Mouse (Mus musculus): ENCODE data around the gene Rexo4. TPM values are rescaled to one million over a fixed set of nuclear protein-coding genes. Genes with fewer than 3 reads are reported as not detected.

Gene Rexo4
- polyA plus RNA-seq, 1 experiment from 2014 or later = 50.6 TPM

DNA sequence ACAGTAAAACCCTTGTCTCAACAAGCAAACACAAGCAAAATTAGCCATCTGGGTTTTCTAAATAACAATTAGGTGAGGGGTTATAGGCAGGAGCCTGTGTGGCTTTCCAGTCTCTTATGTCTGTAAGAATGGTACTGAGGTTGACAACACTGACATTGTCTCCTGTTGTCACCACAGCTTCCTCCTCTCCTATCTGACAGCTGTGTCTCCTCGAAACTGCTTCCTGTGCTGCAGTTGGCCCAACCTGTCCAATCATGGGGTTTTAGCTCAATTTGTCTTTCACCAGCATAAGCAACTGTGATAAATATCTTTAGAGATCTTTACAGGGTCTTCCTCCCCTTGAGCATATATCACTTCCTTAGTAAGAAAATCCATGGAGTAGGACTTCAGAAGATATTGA lies 27.8 kb downstream of the Rexo4 start:
- DNase-seq (ENCODE audit: low spot score) (no peak), ATAC-seq (replicated peaks; ENCODE audit: insufficient number of reproducible peaks, low FRiP score, low TSS enrichment, low read depth) (no peak)
- Histone ChIP-seq H3K36me3 (replicated peaks; ENCODE audit: control insufficient read depth, insufficient read depth, low read depth, low read length) (no peaks in the 10 kb centered on the region), H3K4me3 (ENCODE audit: low read depth, low read length) (no peak overlapping the region), H3K4me2 (ENCODE audit: low read depth, low read length) (no peak overlapping the region), H3K9me3 (replicated peaks; ENCODE audit: control insufficient read depth, low read length) (no peaks in the 10 kb centered on the region), H3K9ac (replicated peaks; ENCODE audit: low read length) (no peak overlapping the region), H3K27ac (replicated peaks; ENCODE audit: low read depth, low read length) (no peak overlapping the region), H3K27me3 (ENCODE audit: control insufficient read depth, insufficient read depth, low read length) (no peaks in the 10 kb centered on the region), H3K4me1 (ENCODE audit: control insufficient read depth, insufficient read depth, low read length) (no peaks in the 10 kb centered on the region; the same call in 1 of the 2 replicates)
- 73% methylated on average over 1 of the region's 1 CpGs for WGBS

DNA sequence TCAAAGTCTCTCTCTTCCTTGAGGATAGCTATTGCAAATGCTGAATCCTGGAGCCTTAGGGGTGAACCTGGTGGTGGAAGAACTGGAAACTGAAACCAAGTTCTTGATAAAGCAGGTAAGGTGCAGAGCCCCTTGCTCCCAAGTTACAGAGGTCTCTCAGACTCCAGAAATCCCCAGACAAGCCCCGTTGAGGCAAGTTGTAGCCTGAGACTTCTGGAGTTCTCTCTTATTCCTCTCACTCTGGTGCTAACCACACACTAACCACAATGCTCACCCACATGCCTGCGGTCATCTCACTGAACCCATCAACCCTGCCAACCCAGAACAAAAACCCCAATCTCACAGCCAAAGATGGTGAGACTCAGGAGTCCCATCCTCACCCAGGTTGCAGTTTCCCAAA lies 28.9 kb downstream of the Rexo4 start:
- no peak overlapping the region for H3K4me3 ChIP-seq (ENCODE audit: low read depth, low read length)
- ATAC-seq (replicated peaks; ENCODE audit: insufficient number of reproducible peaks, low FRiP score, low TSS enrichment, low read depth) (no peak), DNase-seq (ENCODE audit: low spot score) (no peak)
- 91% methylated on average over 2 of the region's 2 CpGs for WGBS
- H3K27me3 ChIP-seq (ENCODE audit: control insufficient read depth, insufficient read depth, low read length) = no peaks in the 10 kb centered on the region
- no peak overlapping the region for H3K27ac ChIP-seq (replicated peaks; ENCODE audit: low read depth, low read length)
- no peak overlapping the region for H3K4me2 ChIP-seq (ENCODE audit: low read depth, low read length)
- no peaks in the 10 kb centered on the region; the same call in 1 of the 2 replicates for H3K4me1 ChIP-seq (ENCODE audit: control insufficient read depth, insufficient read depth, low read length)
- H3K36me3 ChIP-seq (replicated peaks; ENCODE audit: control insufficient read depth, insufficient read depth, low read depth, low read length) = no peaks in the 10 kb centered on the region; the same call in 1 of the 2 replicates
- no peaks in the 10 kb centered on the region for H3K9me3 ChIP-seq (replicated peaks; ENCODE audit: control insufficient read depth, low read length)
- no peak overlapping the region for H3K9ac ChIP-seq (replicated peaks; ENCODE audit: low read length)

DNA sequence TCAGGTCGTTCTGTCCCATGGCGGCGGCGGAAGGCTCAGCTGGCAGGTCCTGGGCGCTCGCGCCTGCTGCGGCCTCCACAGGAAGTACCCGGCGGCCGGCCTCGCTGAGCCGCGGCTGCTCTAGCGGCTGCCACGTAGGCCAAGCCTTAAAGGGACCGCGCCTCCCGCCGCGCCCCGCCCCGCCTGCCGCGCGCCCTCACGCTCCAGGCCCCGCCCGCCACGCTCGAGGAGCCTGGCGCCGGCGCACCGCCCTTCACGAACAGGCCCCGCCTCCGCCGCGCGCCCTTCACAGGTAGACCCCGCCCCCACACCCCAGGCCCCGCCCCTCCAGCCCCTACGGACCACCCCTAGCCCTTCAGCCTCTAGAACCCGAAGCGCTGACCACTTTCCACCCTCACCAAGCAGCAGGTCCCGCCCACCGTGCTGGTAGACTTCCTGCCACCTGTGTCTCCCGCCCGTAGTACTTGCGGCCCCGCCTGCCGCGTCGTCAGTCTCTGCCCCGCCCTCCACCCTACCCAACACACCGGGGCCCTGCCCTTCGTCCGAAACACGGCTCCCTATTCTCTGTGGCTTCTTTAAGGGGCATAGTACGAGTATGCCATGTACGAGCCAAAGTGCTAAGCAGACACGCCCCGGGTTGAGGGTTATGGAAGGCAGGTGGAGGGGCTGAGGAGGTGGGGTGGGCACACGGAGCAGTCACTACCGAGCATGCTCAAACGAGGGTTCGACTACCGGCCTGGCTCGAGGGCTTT lies 30.7 kb downstream of the Rexo4 start, which contains the start of the genes Surf4 and Stkld1:
Surf4 (minus strand) TSS at position 625 of the 752 bp plus-strand sequence.
Stkld1 (plus strand) TSS at position 744 of the 752 bp plus-strand sequence.
- peak; percentile 92 for ATAC-seq (replicated peaks; ENCODE audit: insufficient number of reproducible peaks, low FRiP score, low TSS enrichment, low read depth)
- Histone ChIP-seq H3K9me3 (replicated peaks; ENCODE audit: control insufficient read depth, low read length) (no peaks in the 10 kb centered on the region), H3K4me2 (ENCODE audit: low read depth, low read length) (peak within 1 kb of the TSS; percentile 72), H3K27me3 (ENCODE audit: control insufficient read depth, insufficient read depth, low read length) (no peaks in the 10 kb centered on the region), H3K4me3 (ENCODE audit: low read depth, low read length) (peak within 1 kb of the TSS; percentile 76), H3K27ac (replicated peaks; ENCODE audit: low read depth, low read length) (peak within 1 kb of the TSS; percentile 54), H3K9ac (replicated peaks; ENCODE audit: low read length) (peak within 1 kb of the TSS; percentile 99), H3K4me1 (ENCODE audit: control insufficient read depth, insufficient read depth, low read length) (no peaks in the 10 kb centered on the region; the same call in 1 of the 2 replicates), H3K36me3 (replicated peaks; ENCODE audit: control insufficient read depth, insufficient read depth, low read depth, low read length) (no peaks in the 10 kb centered on the region; the same call in 1 of the 2 replicates)
- under 1% methylated on average over 48 of the region's 70 CpGs for WGBS
- DNase-seq (ENCODE audit: low spot score) = peak; percentile 97

DNA sequence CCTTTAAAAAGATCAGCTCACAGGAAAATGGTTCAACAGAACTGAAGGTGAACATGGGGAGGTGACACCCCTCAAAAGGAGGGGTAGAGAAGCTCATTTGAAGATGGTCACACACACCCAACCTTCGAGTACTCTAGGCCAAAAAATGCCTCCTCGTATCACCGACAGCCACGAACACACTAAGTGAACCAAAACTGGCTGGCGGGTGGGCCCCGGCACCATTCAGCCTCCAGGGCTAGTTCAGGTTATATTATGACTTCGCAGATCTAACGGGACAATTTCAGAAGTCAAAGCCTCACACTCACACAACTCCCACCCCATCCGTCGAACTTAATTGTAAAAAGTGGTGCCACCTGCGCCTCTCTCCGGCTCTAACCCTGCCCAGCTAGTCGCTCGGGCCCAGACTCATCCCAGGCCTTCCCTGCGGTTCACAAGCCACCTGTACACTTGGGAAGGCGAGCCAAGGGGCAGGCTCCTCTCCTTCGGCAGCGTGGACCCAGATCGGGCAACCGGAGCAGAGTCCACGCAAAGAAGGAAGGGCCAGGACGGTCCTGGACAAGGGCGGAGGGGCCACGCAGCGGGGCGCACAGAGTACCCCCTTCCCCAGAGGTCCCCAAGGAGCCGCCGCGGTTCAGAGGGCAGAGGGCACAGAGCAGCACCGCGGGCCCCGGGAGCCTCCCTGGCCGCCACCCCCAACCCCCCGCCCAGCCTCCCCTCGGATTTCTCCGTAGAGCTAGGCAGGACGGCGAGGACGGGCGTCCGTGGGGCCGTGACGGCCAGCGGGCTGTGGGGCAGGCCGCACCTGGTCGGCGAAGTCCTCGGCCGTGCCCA lies 31.5 kb downstream of the Rexo4 start:
- H3K4me3 ChIP-seq (ENCODE audit: low read depth, low read length) = peak overlapping the region; percentile 76
- DNase-seq (ENCODE audit: low spot score) (peak; percentile 12), ATAC-seq (replicated peaks; ENCODE audit: insufficient number of reproducible peaks, low FRiP score, low TSS enrichment, low read depth) (no peak; the same call in 1 of the 2 replicates)
- H3K9ac ChIP-seq (replicated peaks; ENCODE audit: low read length) = peak overlapping the region; percentile 99
- 3% methylated on average over 32 of the region's 49 CpGs for WGBS
- no peaks in the 10 kb centered on the region; the same call in 1 of the 2 replicates for H3K4me1 ChIP-seq (ENCODE audit: control insufficient read depth, insufficient read depth, low read length)
- peak overlapping the region; percentile 72 for H3K4me2 ChIP-seq (ENCODE audit: low read depth, low read length)
- no peaks in the 10 kb centered on the region for H3K9me3 ChIP-seq (replicated peaks; ENCODE audit: control insufficient read depth, low read length)
- H3K36me3 ChIP-seq (replicated peaks; ENCODE audit: control insufficient read depth, insufficient read depth, low read depth, low read length) = no peaks in the 10 kb centered on the region; the same call in 1 of the 2 replicates
- peak overlapping the region; percentile 54 for H3K27ac ChIP-seq (replicated peaks; ENCODE audit: low read depth, low read length)
- no peaks in the 10 kb centered on the region for H3K27me3 ChIP-seq (ENCODE audit: control insufficient read depth, insufficient read depth, low read length)

DNA sequence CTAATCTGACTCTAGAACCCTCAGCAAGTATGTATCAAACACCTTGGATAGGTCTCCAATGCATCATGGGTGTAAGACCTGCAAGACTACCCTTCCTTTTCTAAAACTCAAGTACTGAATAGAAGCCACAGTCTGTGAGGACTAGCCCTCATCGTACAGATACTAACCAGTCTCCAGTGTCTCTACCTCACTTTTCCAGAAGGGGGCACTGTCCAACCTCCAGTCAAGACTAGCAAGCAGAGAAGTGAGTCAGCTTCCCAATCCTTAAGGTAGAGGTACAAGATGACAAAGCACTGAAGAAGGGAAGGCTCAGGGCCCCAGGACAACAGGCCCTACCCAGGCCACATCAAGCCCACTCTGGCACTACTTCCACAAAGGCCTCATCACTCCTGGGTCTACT lies 33.8 kb downstream of the Rexo4 start:
- Histone ChIP-seq H3K4me1 (ENCODE audit: control insufficient read depth, insufficient read depth, low read length) (no peaks in the 10 kb centered on the region; the same call in 1 of the 2 replicates), H3K9me3 (replicated peaks; ENCODE audit: control insufficient read depth, low read length) (no peaks in the 10 kb centered on the region), H3K9ac (replicated peaks; ENCODE audit: low read length) (no peak overlapping the region), H3K4me2 (ENCODE audit: low read depth, low read length) (no peak overlapping the region), H3K36me3 (replicated peaks; ENCODE audit: control insufficient read depth, insufficient read depth, low read depth, low read length) (peaks cover 3% of the 10 kb centered on the region; the same call in 1 of the 2 replicates), H3K27ac (replicated peaks; ENCODE audit: low read depth, low read length) (no peak overlapping the region), H3K27me3 (ENCODE audit: control insufficient read depth, insufficient read depth, low read length) (no peaks in the 10 kb centered on the region), H3K4me3 (ENCODE audit: low read depth, low read length) (no peak overlapping the region)
- no peak for ATAC-seq (replicated peaks; ENCODE audit: insufficient number of reproducible peaks, low FRiP score, low TSS enrichment, low read depth)
- DNase-seq (ENCODE audit: low spot score) = peak; percentile 71
- 62% methylated on average over 1 of the region's 1 CpGs for WGBS

DNA sequence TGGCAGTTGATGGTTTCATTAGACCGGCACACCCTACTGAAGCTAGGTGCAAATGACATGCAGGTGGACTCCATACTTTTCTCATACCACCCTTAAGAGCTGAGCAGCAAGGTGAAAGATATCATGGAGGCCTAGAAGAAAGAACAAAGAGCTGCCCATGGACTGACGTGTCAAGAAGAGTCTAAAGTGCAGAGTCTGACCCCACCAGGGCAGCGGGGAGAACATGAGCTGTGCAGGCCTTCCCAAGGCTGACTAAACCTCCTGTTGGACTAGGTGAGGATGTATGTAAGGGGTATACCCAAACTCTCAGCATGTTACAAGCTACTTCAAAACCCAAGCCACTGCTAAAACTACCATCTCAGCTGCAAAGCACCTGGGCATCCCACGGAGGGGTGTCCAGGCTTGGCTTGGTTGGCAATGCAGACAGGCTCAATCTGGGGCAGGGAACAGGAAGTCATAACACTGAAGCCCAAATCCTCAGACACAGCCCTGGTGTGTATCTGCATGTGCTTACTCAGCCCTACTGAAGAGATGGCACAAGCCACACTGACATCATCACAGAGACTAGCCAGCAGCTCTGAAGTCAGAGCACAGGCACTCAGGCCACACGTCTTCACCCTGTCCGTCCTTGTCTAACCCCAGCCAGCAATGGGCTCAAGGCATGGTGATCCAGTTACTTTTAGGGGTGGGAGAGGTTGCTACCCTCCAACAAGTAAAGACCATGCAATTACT lies 36.3 kb downstream of the Rexo4 start:
- Histone ChIP-seq H3K4me2 (ENCODE audit: low read depth, low read length) (no peak overlapping the region), H3K9ac (replicated peaks; ENCODE audit: low read length) (no peak overlapping the region), H3K27me3 (ENCODE audit: control insufficient read depth, insufficient read depth, low read length) (no peaks in the 10 kb centered on the region), H3K4me1 (ENCODE audit: control insufficient read depth, insufficient read depth, low read length) (no peaks in the 10 kb centered on the region), H3K36me3 (replicated peaks; ENCODE audit: control insufficient read depth, insufficient read depth, low read depth, low read length) (peaks cover 11% of the 10 kb centered on the region), H3K9me3 (replicated peaks; ENCODE audit: control insufficient read depth, low read length) (no peaks in the 10 kb centered on the region), H3K4me3 (ENCODE audit: low read depth, low read length) (no peak overlapping the region), H3K27ac (replicated peaks; ENCODE audit: low read depth, low read length) (no peak overlapping the region)
- WGBS = 89% methylated on average over 6 of the region's 6 CpGs
- no peak for DNase-seq (ENCODE audit: low spot score)
- ATAC-seq (replicated peaks; ENCODE audit: insufficient number of reproducible peaks, low FRiP score, low TSS enrichment, low read depth) = no peak

DNA sequence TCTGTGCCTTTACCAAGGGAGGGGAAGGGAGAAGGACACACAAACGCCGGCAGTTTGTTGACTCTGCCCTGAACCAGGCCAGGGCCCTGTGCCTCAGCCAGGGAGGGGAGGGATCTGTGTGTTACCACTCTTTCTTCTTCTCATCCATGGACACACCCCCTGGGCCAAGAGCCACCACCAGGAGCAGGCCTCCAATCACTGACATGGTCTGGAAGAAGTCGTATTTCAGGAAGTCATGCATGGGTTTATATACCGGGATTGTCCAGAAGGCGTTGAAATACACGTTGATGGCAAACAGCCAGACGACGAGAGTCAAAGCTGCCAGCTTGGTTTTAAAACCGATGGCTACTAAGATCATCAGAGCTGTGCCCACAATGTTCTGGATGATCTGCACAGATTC lies 42.4 kb downstream of the Rexo4 start:
- Histone ChIP-seq H3K4me3 (ENCODE audit: low read depth, low read length) (no peak overlapping the region), H3K36me3 (replicated peaks; ENCODE audit: control insufficient read depth, insufficient read depth, low read depth, low read length) (peaks cover 21% of the 10 kb centered on the region), H3K4me1 (ENCODE audit: control insufficient read depth, insufficient read depth, low read length) (0 out of 2 replicates have a peak, but pooled peaks cover 2% of the 10 kb centered on the region), H3K27ac (replicated peaks; ENCODE audit: low read depth, low read length) (no peak overlapping the region), H3K9me3 (replicated peaks; ENCODE audit: control insufficient read depth, low read length) (no peaks in the 10 kb centered on the region), H3K27me3 (ENCODE audit: control insufficient read depth, insufficient read depth, low read length) (no peaks in the 10 kb centered on the region), H3K4me2 (ENCODE audit: low read depth, low read length) (no peak overlapping the region), H3K9ac (replicated peaks; ENCODE audit: low read length) (no peak overlapping the region)
- no peak for ATAC-seq (replicated peaks; ENCODE audit: insufficient number of reproducible peaks, low FRiP score, low TSS enrichment, low read depth)
- WGBS = 83% methylated on average over 9 of the region's 9 CpGs
- DNase-seq (ENCODE audit: low spot score) = no peak
